Mouse (Mus musculus) limb, embryonic 14.5 days (tissue): Measurements from ENCODE around the gene Pdzd8. TPM values are rescaled to one million over a fixed set of nuclear protein-coding genes. Genes with fewer than 3 reads are reported as not detected.

Experiments used
- ATAC-seq: fragments of 200-750 bp; cut with Nextera tagmentation; 2 replicates; pipeline ENCODE4 v1.8.0; 2017; ENCODE audit warnings: low read depth, moderate number of reproducible peaks, moderate TSS enrichment; ENCODE audit not compliant: low FRiP score
- DNase-seq: peaks from one replicate; pipeline ENCODE4 v3.0.0-alpha.2; 2015; ENCODE audit warnings: low spot score
- H3K27ac ChIP-seq: fragments of 300-500 bp; sonication (generic); replicated peaks from 2 replicates; pipeline ENCODE4 v1.5.1; 2014; ENCODE audit warnings: low read depth, mild to moderate bottlenecking, low read length, moderate library complexity, mixed read lengths
- H3K27me3 ChIP-seq: fragments of 300-500 bp; sonication (generic); 2 replicates; pipeline ENCODE4 v1.6.1; 2014; ENCODE audit warnings: low read length, mixed read lengths; ENCODE audit not compliant: control insufficient read depth, insufficient read depth
- H3K36me3 ChIP-seq: fragments of 300-500 bp; sonication (generic); 2 replicates; pipeline ENCODE4 v1.6.1; 2014; ENCODE audit warnings: mild to moderate bottlenecking, low read length, moderate library complexity, mixed read lengths; ENCODE audit not compliant: control insufficient read depth, insufficient read depth
- H3K4me1 ChIP-seq: fragments of 300-500 bp; sonication (generic); 2 replicates; pipeline ENCODE4 v1.6.1; 2014; ENCODE audit warnings: antibody characterized with exemption, low read length, mixed read lengths; ENCODE audit not compliant: control insufficient read depth, insufficient read depth
- H3K4me2 ChIP-seq: fragments of 300-500 bp; sonication (generic); replicated peaks from 2 replicates; pipeline ENCODE4 v1.6.1; 2014; ENCODE audit warnings: low read depth, mild to moderate bottlenecking, low read length, moderate library complexity; ENCODE audit not compliant: severe bottlenecking
- H3K4me3 ChIP-seq: fragments of 300-500 bp; sonication (generic); replicated peaks from 2 replicates; pipeline ENCODE4 v1.5.1; 2014; ENCODE audit warnings: low read length
- H3K9ac ChIP-seq: fragments of 300-500 bp; sonication (generic); 2 replicates; pipeline ENCODE4 v1.6.1; 2014; ENCODE audit warnings: mild to moderate bottlenecking, low read depth, low read length, moderate library complexity; ENCODE audit not compliant: severe bottlenecking
- H3K9me3 ChIP-seq: fragments of 300-500 bp; sonication (generic); 2 replicates; pipeline ENCODE4 v1.6.1; 2016; ENCODE audit warnings: low read length; ENCODE audit not compliant: control insufficient read depth
- POLR2A ChIP-seq: fragments of 200-500 bp; IDR thresholded peaks from 2 replicates; pipeline ENCODE4 v1.8.0; 2012; ENCODE audit warnings: inconsistent platforms, mild to moderate bottlenecking, moderate library complexity, borderline replicate concordance; ENCODE audit not compliant: insufficient read depth, insufficient read length; ENCODE audit errors: extremely low read depth
- WGBS: fragments of 180-500 bp; shearing (Covaris S2); extraction: QIAGEN DNeasy Blood & Tissue Kit; methylation state at CpG from one replicate; pipeline ENCODE4 v1.1.7; 2014; 5-methylcytosine and 5-hydroxymethylcytosine counted together
- polyA plus RNA-seq, 2 experiments: library from polyadenylated mRNA; depleted of rRNA in 1 of 2; stranded (reverse) in 1 of 2; unstranded in 1 of 2; fragments of >200 nt; fragmentation: Nextera tagmentation in 1 of 2; extraction: Ambion mirVana in 1 of 2; gene quantifications; 2 replicates each; pipeline versions ENCODE4 v1.2.1 to v1.2.3; 2012 to 2014

Gene Pdzd8
- polyA plus RNA-seq, 2 experiments = 13.2 to 15.3 TPM

- no peak overlapping the region for H3K9ac ChIP-seq
- H3K4me1 ChIP-seq = no peaks in the 10 kb centered on the region
- H3K4me3 ChIP-seq = no peak overlapping the region
- no peaks in the 10 kb centered on the region for H3K36me3 ChIP-seq
- no peak for TF ChIP-seq POLR2A
- no peaks in the 10 kb centered on the region for H3K27me3 ChIP-seq
- H3K9me3 ChIP-seq = no peaks in the 10 kb centered on the region
- ATAC-seq = no peak
- no peak overlapping the region for H3K27ac ChIP-seq
- no peak overlapping the region for H3K4me2 ChIP-seq
- no peak for DNase-seq
- WGBS = 48% methylated on average over 2 of the region's 2 CpGs
Observed at GRCm38 (mm10) chr19:59354906-59355305, 9.3 kb upstream of the Pdzd8 start.

GRCm38 (mm10) chr19:59352760-59353159 is 7.2 kb upstream of the Pdzd8 start:
- ATAC-seq (no peak), DNase-seq (no peak)
- Histone ChIP-seq H3K9ac (no peak overlapping the region), H3K27me3 (no peaks in the 10 kb centered on the region), H3K4me3 (no peak overlapping the region), H3K27ac (no peak overlapping the region), H3K4me1 (no peaks in the 10 kb centered on the region), H3K36me3 (no peaks in the 10 kb centered on the region), H3K9me3 (no peaks in the 10 kb centered on the region), H3K4me2 (no peak overlapping the region)
- WGBS = 69% methylated on average over 3 of the region's 3 CpGs
- TF ChIP-seq POLR2A = no peak

GRCm38 (mm10) chr19:59351151-59351889 is 5.7 kb upstream of the Pdzd8 start:
- Histone ChIP-seq H3K4me3 (no peak overlapping the region), H3K27ac (no peak overlapping the region), H3K9me3 (no peaks in the 10 kb centered on the region), H3K4me1 (peaks cover 3% of the 10 kb centered on the region; the same call in 1 of the 2 replicates), H3K36me3 (no peaks in the 10 kb centered on the region), H3K27me3 (no peaks in the 10 kb centered on the region), H3K9ac (no peak overlapping the region), H3K4me2 (no peak overlapping the region)
- ATAC-seq (no peak), DNase-seq (no peak)
- no peak for TF ChIP-seq POLR2A
- WGBS = 64% methylated on average over 15 of the region's 15 CpGs

- DNase-seq (no peak), ATAC-seq (no peak)
- H3K9ac ChIP-seq = no peak overlapping the region
- no peak overlapping the region for H3K4me2 ChIP-seq
- no peaks in the 10 kb centered on the region for H3K9me3 ChIP-seq
- no peak for TF ChIP-seq POLR2A
- no peaks in the 10 kb centered on the region for H3K27me3 ChIP-seq
- peaks cover 4% of the 10 kb centered on the region; the same call in 1 of the 2 replicates for H3K4me1 ChIP-seq
- 81% methylated on average over 7 of the region's 7 CpGs for WGBS
- H3K27ac ChIP-seq = no peak overlapping the region
- no peak overlapping the region for H3K4me3 ChIP-seq
- no peaks in the 10 kb centered on the region for H3K36me3 ChIP-seq
Observed at GRCm38 (mm10) chr19:59350273-59350903, 4.8 kb upstream of the Pdzd8 start.

- Histone ChIP-seq H3K4me2 (no peak overlapping the region), H3K4me3 (no peak overlapping the region), H3K36me3 (no peaks in the 10 kb centered on the region), H3K9me3 (no peaks in the 10 kb centered on the region), H3K27me3 (no peaks in the 10 kb centered on the region), H3K9ac (no peak overlapping the region), H3K27ac (no peak overlapping the region), H3K4me1 (peaks cover 5% of the 10 kb centered on the region; the same call in 1 of the 2 replicates)
- ATAC-seq (no peak), DNase-seq (no peak)
- no peak for TF ChIP-seq POLR2A
- WGBS = 85% methylated on average over 6 of the region's 6 CpGs
Observed at GRCm38 (mm10) chr19:59349329-59349960, 3.9 kb upstream of the Pdzd8 start.
